Mouse (Mus musculus) left cerebral cortex, adult 2 months (tissue): ENCODE measurements around the gene Baz1b. TPM values are rescaled to one million over a fixed set of nuclear protein-coding genes. Genes with fewer than 3 reads are reported as not detected.
A peak's percentile ranks its signal among the peaks of the same experiment; 100 is the strongest.

ENCODE experiments used
- DNase-seq, 2 experiments: peaks; one replicate each; pipeline ENCODE4 v3.0.0; 2021 to 2022; ENCODE audit warnings: low spot score in 2 of 2, mixed read lengths in 1 of 2; ENCODE audit errors: extremely low spot score in 1 of 2
- H3K27ac ChIP-seq: fragments of 200-600 bp; 2 replicates; pipeline ENCODE4 v1.8.1; 2022
- H3K4me3 ChIP-seq: fragments of 200-600 bp; 2 replicates; pipeline ENCODE4 v1.8.1; 2022
- CTCF ChIP-seq: fragments of 200-600 bp; IDR thresholded peaks from 2 replicates; pipeline ENCODE4 v1.8.1; 2022; ENCODE audit warnings: antibody characterized with exemption, mild to moderate bottlenecking, moderate library complexity
- intact Hi-C: fragments of 180-260 bp; cut with DNase I; formaldehyde crosslinking; loops from one replicate; pipeline ENCODE4 v1.15.1; 2025
- total RNA-seq, 2 experiments: library from RNA; stranded (reverse); gene quantifications; 2 replicates each; pipeline ENCODE4 v1.2.3; 2021

Baz1b gene
- total RNA-seq, 2 experiments from 2014 or later, result 76.2 to 79.7 TPM

DNA sequence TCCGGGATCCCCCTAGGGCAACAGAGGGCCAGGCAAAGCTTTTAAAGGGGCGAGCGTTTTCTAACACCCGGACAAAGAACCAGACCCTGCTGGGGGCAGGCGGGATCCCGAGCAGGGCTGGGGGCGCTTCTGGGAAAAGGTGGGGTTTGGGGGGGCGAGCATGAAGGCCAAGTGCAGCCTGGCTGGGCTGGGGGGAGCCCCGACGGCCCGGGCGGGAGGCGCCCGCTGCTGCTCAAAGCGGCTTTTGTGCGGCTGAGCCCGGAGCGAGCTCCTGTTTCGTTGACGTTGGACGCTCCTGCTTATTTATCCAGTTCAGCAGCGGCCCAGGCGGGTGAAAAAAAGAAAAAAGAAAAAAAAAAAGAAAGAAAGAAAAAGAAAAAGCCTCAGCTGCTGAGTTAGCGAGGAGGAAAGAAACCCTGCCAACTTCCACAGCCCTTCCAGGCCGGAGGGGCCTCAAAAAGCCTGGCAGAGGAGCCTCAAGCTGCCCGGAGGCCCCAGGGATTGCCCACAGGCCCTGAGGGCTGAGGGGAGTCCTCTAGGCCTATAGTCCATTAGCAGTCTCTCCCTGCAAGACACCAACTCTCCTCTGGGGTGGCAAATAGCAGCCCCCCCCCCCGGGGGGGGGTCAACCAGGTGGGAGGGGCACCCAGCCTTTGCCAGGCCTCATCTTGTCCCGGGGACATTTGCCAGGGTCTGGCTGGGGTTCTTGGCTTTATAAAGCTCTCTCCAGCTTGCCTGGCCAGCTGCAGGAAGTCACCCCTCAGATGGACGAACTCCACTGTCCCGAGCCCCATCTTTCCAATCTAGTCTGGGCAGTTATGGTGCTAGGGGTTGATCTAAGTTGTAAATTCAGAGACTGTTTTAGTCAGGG, 71.5 kb downstream of the Baz1b start:
- intact Hi-C loops, result no loop called here
- TF ChIP-seq CTCF, result no peak
- Histone ChIP-seq H3K4me3 (no peak overlapping the region), H3K27ac (peak overlapping the region; percentile 30; the same call in 1 of the 2 replicates)
- peak in 1 of 2 experiments; percentile 29 for DNase-seq

DNA sequence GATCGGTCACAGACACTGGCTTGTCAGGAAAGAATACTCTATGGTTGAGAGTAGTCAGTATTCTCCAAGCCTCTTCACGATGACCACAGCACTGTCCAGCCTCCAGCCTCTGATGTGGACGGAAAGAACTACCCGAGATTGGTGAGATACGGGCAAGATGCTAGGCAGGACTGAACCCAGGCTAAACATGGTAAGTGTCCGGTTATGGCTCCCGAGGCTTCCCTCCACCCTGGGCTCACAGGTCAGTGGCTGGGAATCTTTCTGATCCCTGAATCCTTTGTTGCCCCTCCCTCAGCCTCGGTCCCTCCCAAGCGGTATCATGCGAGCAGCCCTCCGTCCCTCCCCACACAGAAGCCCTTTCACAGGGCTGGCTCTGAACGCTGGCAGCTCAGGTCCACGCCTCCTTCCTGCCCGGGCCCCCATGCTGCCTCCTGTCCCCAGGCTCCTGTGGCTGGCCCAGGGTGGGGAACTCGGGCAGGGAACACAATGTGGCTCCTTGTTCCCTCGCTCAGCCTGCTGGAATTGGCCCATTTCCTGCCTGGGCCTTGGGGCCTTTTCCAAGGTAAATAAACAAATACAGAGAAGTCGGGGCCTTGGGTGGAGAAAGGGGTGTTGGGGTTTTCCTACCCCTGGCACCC, 76.9 kb downstream of the Baz1b start:
- TF ChIP-seq CTCF, result no peak

DNA sequence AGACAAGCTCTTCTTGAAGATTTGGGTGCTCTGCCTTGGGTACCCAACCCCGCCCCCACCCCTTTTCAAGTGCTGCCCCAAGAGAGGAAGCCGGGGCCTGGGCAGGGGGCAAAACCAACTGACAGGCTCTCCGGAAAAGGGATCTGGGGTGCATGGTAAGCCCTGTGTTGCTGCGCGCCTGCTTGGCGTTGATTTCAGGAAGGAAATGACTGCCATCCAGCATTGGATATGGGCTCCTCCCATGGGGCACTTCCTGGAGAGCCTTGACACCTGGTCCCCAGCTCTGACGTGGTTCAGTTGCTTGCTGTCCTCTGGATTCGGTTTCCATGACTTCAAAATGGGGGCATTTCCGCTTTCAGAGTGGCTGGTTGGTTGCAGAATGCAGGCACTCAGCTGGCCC, 77.5 kb downstream of the Baz1b start:
- Histone ChIP-seq H3K27ac (no peak overlapping the region), H3K4me3 (no peak overlapping the region)
- no peak for DNase-seq
- no peak for TF ChIP-seq CTCF
- intact Hi-C loops, result no loop called here

More for the DNA sequence above, 76.9 kb downstream of the Baz1b start:
- 0 out of 2 replicates have a peak overlapping the region, but pooled peaks have one; percentile 3 for H3K27ac ChIP-seq
- intact Hi-C loops, result no loop called here
- no peak overlapping the region for H3K4me3 ChIP-seq
- DNase-seq, result peak; percentile 25 to 64

DNA sequence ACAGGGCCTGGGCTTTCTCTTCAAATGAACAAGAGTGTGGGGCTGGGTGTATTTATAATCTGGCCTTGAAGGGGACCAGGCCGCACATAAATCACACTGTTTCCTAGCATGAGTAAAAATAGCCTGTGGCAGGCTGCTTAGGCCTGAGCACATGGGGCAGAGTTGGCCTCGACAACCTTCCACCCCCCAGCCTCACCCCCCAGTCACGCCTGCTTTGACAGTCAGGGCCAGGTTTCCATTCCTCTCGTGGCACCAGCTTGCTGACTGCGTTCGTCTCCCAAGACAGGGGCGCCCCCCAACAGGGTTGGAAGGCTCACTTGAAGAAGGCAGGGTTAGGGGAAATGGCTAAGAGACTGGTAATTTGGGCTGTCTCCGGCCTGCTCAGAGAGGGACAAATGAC, 82.4 kb downstream of the Baz1b start:
- DNase-seq, result no peak
- intact Hi-C loops, result no loop called here
- H3K4me3 ChIP-seq, result no peak overlapping the region

DNA sequence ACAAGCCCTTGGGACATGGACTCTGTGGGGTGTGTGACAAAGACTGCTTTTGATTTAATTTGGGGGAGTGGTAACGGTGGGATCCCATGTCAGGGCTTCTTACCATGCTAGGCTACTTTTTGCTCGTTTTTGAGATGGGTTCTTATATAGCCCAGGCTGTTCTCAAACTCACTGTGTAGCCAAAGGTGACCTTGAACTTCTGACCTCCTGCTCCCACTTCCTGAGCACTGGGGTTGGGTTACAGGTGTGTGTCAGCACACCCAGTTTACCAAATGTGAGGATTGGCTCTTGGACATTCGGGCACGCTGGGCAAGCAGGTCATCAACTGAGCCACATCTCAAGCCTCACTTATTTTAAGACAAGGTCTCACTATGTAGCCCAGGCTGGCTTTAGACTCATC, 83.3 kb downstream of the Baz1b start:
- H3K27ac ChIP-seq, result no peak overlapping the region
- no peak for DNase-seq
- intact Hi-C loops, result loop anchor here (10.0 kb wide), 1 partner anchor 1656 kb away; no protein-coding TSS in a partner anchor
- no peak for TF ChIP-seq CTCF
- H3K4me3 ChIP-seq, result no peak overlapping the region

More for the DNA sequence above, 82.4 kb downstream of the Baz1b start:
- TF ChIP-seq CTCF, result no peak
- no peak overlapping the region for H3K27ac ChIP-seq

DNA sequence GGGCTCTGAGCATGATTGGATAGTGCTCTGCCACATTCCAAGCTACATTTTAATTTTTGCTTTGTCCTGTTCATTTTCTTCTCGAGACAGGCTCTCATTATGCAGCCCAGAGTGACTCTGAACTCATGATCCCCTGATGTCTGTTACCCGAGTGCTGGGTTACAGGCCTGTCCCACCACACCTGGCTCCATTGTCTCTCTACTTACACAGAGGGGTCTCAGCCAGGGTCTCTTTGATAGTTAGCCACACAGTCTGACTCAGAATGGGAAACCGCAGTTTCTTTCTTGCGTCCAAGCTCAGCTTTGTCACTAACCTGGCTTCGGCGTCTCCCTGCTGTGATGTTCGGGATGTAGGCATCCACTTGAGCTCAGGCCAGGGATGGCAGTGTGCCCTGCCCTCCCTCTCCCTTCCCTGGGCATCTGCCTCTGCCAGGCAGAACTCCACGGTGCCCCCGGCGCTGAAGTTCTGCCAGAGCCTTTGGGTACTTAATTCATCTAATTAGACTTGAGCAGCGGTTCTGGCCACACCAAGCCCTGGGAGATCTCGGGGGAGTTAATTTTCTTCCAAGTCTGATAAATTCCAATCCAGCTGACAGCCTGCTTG, 84.6 kb downstream of the Baz1b start:
- no peak overlapping the region for H3K27ac ChIP-seq
- intact Hi-C loops, result loop anchor here (10.0 kb wide), 1 partner anchor 1657 kb away; no protein-coding TSS in a partner anchor
- H3K4me3 ChIP-seq, result no peak overlapping the region
- no peak for TF ChIP-seq CTCF
- DNase-seq, result peak; percentile 29 to 58

DNA sequence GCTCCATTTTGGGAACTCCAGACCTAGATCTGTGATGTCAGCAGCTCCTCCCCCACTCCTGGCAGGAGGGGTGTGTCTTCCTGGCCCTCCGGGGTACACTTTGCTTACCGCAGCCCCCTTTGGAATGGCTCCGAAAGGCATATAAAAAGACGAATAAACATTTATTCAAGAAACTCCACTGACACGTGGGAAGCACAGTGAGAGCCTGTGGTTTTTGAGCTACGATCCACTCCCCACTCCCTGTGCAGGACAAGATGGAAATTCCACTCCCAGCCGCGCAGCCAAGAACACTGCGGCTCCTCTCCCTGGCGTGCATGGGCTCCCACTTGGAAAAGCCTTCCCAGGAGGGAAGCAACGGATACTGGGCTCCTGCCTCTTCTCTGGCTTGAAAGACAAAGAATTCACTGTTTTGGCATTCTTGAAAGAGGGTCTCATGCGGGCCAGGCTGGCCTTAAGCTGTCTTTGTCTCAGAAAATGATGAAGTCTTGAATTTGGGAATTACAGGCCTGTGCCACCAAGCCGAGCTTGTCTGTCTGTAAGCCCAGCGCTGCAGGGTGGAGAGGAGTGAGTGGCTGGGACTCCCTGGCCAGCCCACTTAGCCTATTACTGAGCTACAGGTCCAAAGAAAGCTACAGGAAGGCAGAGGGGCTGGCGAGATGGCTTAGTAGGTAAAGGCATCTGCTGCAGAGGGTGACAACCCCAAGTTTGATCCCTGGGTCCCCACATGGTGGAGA, 87.8 kb downstream of the Baz1b start:
- no peak for TF ChIP-seq CTCF
- intact Hi-C loops, result loop anchor here (10.0 kb wide), 1 partner anchor 1660 kb away; no protein-coding TSS in a partner anchor
- Histone ChIP-seq H3K4me3 (no peak overlapping the region), H3K27ac (no peak overlapping the region)
- no peak for DNase-seq

DNA sequence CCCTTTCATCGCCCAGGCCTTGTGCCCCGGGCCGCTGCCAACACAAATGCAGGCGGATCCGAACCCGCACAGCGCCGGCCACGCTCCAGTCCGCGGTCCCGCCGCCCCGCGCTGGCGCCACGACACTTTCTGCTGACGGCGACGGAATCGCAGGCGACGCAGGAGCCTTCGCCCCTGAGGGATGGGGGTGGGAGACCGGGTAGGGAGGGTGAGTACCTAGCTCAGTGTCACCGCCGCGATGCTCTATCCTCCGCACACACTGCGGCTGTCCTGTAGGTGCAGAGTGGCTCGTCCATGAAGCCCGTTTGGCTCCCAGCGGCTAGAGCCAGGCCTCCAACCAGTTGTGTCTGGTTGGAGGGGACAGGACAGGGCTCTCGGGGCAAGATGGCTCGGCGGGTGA, 89.5 kb downstream of the Baz1b start:
- no peak for DNase-seq
- intact Hi-C loops, result loop anchor here (10.0 kb wide), 1 partner anchor 1662 kb away; no protein-coding TSS in a partner anchor
- no peak for TF ChIP-seq CTCF
- Histone ChIP-seq H3K4me3 (no peak overlapping the region), H3K27ac (no peak overlapping the region)

DNA sequence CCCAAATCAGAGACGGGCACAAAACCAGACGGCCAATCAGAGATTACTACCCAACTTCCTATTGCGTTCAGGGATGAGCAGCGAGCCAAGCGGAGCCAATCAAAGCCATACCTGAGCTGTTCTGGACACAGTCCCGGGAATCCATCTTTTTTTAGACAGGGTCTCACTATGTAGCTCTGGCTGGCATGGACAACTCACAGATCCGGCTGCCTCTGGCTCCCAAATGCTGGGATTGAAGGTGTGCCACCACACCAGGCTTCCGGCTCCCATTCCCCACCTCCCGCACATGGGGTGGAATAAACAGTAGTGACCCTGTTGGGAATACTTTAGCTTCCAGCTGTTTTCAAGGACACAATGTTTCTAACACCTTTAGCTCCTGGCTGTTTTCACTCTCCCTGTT, 93.2 kb downstream of the Baz1b start:
- TF ChIP-seq CTCF, result no peak
- H3K4me3 ChIP-seq, result no peak overlapping the region
- no peak overlapping the region for H3K27ac ChIP-seq
- intact Hi-C loops, result loop anchor here (5.0 to 10.0 kb wide), 3 partner anchors 33 to 385 kb away; no protein-coding TSS in a partner anchor
- no peak for DNase-seq

DNA sequence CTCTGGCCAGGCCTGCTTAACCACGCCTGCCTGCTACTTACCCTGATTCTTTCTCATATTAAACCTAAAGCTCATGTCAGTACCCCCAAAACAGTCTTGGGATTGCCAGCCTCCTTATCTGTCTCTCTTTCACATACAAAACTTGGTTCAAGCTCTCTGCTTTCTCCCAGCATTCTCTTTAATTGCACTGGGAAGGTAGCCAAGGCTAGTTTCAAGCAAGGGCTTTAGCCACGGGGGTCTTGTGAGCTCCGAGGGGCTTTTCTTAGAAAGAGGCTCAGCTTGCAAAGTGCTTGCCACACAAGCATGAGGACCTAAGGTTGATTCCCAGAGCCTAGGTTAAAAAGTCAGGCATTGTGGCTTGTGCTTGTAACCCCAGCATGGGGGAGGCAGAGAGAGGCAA, 98.1 kb downstream of the Baz1b start:
- no peak overlapping the region for H3K27ac ChIP-seq
- no peak overlapping the region for H3K4me3 ChIP-seq
- intact Hi-C loops, result loop anchor here (10.0 kb wide), 2 partner anchors 270 to 390 kb away; no protein-coding TSS in a partner anchor
- no peak for DNase-seq
- no peak for TF ChIP-seq CTCF

DNA sequence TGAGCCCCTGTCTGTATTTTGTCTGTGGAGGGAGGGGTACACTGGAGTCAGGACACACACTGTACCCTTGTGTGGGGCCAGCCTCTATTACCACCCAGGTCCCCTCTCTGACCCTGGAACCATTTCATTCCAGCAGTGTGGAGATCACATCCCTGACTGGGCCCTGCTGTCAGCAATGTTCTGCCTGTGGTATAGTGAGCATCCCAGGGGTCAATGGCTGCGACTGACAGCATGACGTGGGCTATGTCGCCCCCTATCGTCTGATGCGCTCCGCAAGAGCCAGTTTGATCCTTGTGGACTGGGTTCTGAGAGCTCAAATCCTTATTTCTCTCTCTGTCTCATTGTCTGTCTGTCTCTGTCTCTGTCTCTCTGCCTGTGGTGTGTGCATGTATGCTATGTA, 99.1 kb downstream of the Baz1b start:
- DNase-seq, result peak; percentile 67 to 78
- peak; percentile 91 for TF ChIP-seq CTCF
- intact Hi-C loops, result loop anchor here (1.0 to 10.0 kb wide), 4 partner anchors 50 to 391 kb away; no protein-coding TSS in a partner anchor
- H3K4me3 ChIP-seq, result no peak overlapping the region
- no peak overlapping the region for H3K27ac ChIP-seq
